Mouse (Mus musculus) neural tube, embryonic 11.5 days (tissue): ENCODE measurements around the gene Prelid1. TPM values are rescaled to one million over a fixed set of nuclear protein-coding genes. Genes with fewer than 3 reads are reported as not detected.

Source experiments
- ATAC-seq: fragments of 200-750 bp; cut with Nextera tagmentation; 2 replicates; pipeline ENCODE4 v1.8.0; 2017; ENCODE audit warnings: moderate number of reproducible peaks, mild to moderate bottlenecking, moderate TSS enrichment, moderate library complexity; ENCODE audit not compliant: insufficient read depth, low FRiP score, low TSS enrichment
- DNase-seq: peaks from one replicate; pipeline ENCODE4 v3.0.0-alpha.2; 2015; ENCODE audit warnings: low spot score
- H3K27ac ChIP-seq: fragments of 300-500 bp; sonication (generic); 2 replicates; pipeline ENCODE4 v1.5.1; 2014; ENCODE audit warnings: low read depth, mild to moderate bottlenecking, low read length
- H3K27me3 ChIP-seq: fragments of 300-500 bp; sonication (generic); 2 replicates; pipeline ENCODE4 v1.6.1; 2014; ENCODE audit warnings: mild to moderate bottlenecking, low read length, mixed read lengths; ENCODE audit not compliant: control insufficient read depth, insufficient read depth
- H3K36me3 ChIP-seq: fragments of 300-500 bp; sonication (generic); 2 replicates; pipeline ENCODE4 v1.6.1; 2014; ENCODE audit warnings: mild to moderate bottlenecking, low read length, moderate library complexity, mixed read lengths; ENCODE audit not compliant: control insufficient read depth, insufficient read depth
- H3K4me1 ChIP-seq: fragments of 300-500 bp; sonication (generic); 2 replicates; pipeline ENCODE4 v1.6.1; 2014; ENCODE audit warnings: low read length, mixed read lengths; ENCODE audit not compliant: control insufficient read depth, insufficient read depth
- H3K4me2 ChIP-seq: fragments of 300-500 bp; sonication (generic); 2 replicates; pipeline ENCODE4 v1.6.1; 2014; ENCODE audit warnings: low read depth, mild to moderate bottlenecking, moderate library complexity
- H3K4me3 ChIP-seq: fragments of 300-500 bp; sonication (generic); 2 replicates; pipeline ENCODE4 v1.5.1; 2014; ENCODE audit warnings: low read depth, low read length
- H3K9ac ChIP-seq: fragments of 300-500 bp; sonication (generic); 2 replicates; pipeline ENCODE4 v1.6.1; 2014; ENCODE audit warnings: mild to moderate bottlenecking, low read length
- H3K9me3 ChIP-seq: fragments of 300-500 bp; sonication (generic); 2 replicates; pipeline ENCODE4 v1.6.1; 2016; ENCODE audit warnings: low read length; ENCODE audit not compliant: control insufficient read depth
- WGBS: fragments of 180-500 bp; shearing (Covaris S2); extraction: QIAGEN DNeasy Blood & Tissue Kit; methylation state at CpG from one replicate; pipeline ENCODE4 v1.1.7; 2014; 5-methylcytosine and 5-hydroxymethylcytosine counted together
- polyA plus RNA-seq: library from polyadenylated mRNA; unstranded; fragments of >200 nt; fragmentation: Nextera tagmentation; extraction: Ambion mirVana; gene quantifications from 2 replicates; pipeline ENCODE4 v1.2.1, GENCODE M21; 2014

Gene Prelid1
- 406 and 417 TPM in 2 replicates for polyA plus RNA-seq

- 84% methylated on average over 4 of the region's 4 CpGs for WGBS
- Histone ChIP-seq H3K9ac (peak within 1 kb of the TSS; percentile 89), H3K27ac (peak within 1 kb of the TSS; percentile 67), H3K4me3 (peak within 1 kb of the TSS; percentile 97), H3K9me3 (no peaks in the 10 kb centered on the region), H3K36me3 (peaks cover 10% of the 10 kb centered on the region), H3K4me2 (peak within 1 kb of the TSS; percentile 96), H3K4me1 (peaks cover 19% of the 10 kb centered on the region), H3K27me3 (no peaks in the 10 kb centered on the region)
- ATAC-seq (no peak), DNase-seq (no peak)
Observed at GRCm38 (mm10) chr13:55319931-55320533, at the start of gene Prelid1. Gene Prelid1 (plus strand): TSS chr13:55320500.

GRCm38 (mm10) chr13:55277203-55277602 is 43.1 kb upstream of the Prelid1 start:
- H3K9me3 ChIP-seq, result no peaks in the 10 kb centered on the region
- H3K36me3 ChIP-seq, result peaks cover 21% of the 10 kb centered on the region
- no peak for DNase-seq
- ATAC-seq, result no peak
- H3K27me3 ChIP-seq, result no peaks in the 10 kb centered on the region
- no peak overlapping the region for H3K9ac ChIP-seq
- 74% methylated on average over 5 of the region's 5 CpGs for WGBS
- no peaks in the 10 kb centered on the region for H3K4me1 ChIP-seq
- H3K27ac ChIP-seq, result no peak overlapping the region
- no peak overlapping the region for H3K4me2 ChIP-seq
- no peak overlapping the region for H3K4me3 ChIP-seq

DNA sequence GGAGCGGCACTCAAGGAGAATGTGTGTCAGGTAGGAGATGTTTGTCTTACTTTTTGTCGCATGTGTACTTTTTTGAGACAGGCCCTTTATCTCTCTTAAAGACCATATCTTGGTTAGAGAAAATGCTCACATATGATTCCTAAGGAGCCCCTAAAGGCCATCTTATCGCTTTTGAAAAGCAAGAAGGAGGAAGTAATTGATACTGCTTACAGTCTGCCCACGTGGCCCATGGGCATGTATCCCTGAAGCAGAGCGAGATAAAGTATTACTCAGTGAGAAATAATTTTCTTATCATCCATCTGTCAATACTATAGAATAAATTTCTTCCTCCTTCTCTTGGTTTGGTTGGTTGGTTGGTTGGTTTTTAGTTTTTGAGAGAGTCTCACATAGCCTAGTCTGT is 42.7 kb upstream of the Prelid1 start:
- no peak overlapping the region for H3K27ac ChIP-seq
- 93% methylated on average over 5 of the region's 5 CpGs for WGBS
- peaks cover 20% of the 10 kb centered on the region for H3K36me3 ChIP-seq
- no peaks in the 10 kb centered on the region for H3K9me3 ChIP-seq
- no peaks in the 10 kb centered on the region for H3K4me1 ChIP-seq
- ATAC-seq, result no peak
- no peak overlapping the region for H3K4me3 ChIP-seq
- H3K4me2 ChIP-seq, result no peak overlapping the region
- no peak for DNase-seq
- H3K27me3 ChIP-seq, result no peaks in the 10 kb centered on the region
- H3K9ac ChIP-seq, result no peak overlapping the region

DNA sequence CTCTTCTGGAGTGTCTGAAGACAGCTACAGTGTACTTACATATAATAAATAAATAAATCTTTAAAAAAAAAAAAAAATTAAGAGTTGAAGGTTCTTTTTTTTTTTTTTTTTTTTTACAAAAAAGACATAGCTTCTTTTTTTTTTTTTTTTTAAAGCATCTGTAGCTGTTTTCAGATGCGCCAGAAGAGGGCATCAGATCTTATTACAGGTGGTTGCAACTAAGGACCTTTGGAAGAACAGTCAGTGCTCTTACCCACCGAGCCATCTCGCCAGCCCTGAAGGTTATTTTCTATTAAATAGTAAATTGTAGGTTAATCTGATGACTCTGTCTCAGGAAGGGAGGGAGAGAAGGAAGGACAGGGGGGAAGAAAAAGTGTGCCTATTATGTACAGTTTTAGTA is 31.4 kb upstream of the Prelid1 start:
- H3K27me3 ChIP-seq, result no peaks in the 10 kb centered on the region
- H3K36me3 ChIP-seq, result peaks cover 7% of the 10 kb centered on the region
- no peak overlapping the region for H3K4me3 ChIP-seq
- H3K9ac ChIP-seq, result no peak overlapping the region
- H3K9me3 ChIP-seq, result no peaks in the 10 kb centered on the region
- ATAC-seq (no peak), DNase-seq (no peak)
- H3K27ac ChIP-seq, result no peak overlapping the region
- 89% methylated on average over 3 of the region's 3 CpGs for WGBS
- H3K4me1 ChIP-seq, result no peaks in the 10 kb centered on the region
- no peak overlapping the region for H3K4me2 ChIP-seq

DNA sequence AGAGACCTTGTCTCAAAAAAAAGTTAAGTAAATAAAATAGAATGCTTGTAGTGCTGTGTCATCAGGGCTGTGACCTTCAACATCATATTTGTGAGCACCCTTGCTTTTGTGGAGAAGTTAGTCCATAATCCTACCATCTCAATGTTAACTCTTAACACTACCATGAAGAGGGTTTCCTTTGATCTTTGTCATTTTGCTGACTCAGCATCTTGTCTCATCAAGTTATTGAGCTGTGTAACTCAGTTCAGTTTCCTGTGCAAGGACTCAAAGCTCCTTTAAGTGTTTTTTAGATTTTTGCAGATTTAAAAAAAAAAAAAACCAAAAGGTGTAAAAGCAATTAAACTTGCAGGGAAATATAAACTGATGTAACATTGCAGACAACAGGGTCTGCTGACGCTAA is 23.5 kb upstream of the Prelid1 start:
- Histone ChIP-seq H3K9me3 (no peaks in the 10 kb centered on the region), H3K36me3 (peaks cover 12% of the 10 kb centered on the region), H3K9ac (no peak overlapping the region), H3K27me3 (no peaks in the 10 kb centered on the region), H3K4me3 (no peak overlapping the region), H3K27ac (no peak overlapping the region), H3K4me1 (no peaks in the 10 kb centered on the region), H3K4me2 (no peak overlapping the region)
- 95% methylated on average over 1 of the region's 1 CpGs for WGBS
- DNase-seq, result no peak
- no peak for ATAC-seq

DNA sequence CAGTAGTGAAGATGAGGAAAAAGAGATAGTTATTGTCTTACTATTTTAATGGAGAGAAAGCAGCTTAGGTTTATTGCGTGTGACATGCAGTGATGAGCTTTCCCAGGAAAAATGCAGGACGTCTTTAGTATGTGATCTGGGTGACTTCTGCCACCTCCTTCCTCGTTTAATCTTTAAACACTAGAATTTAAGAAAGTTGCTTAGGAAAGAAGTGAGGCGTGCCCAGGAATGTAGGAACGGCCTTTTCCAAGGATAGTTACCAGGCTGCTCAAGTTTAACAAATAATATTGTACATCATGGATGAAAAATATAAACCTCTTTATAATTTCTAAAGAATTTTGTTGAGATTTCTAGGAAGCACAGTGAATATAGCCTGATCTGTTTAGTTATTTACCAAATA is 19.4 kb upstream of the Prelid1 start:
- H3K36me3 ChIP-seq, result peaks cover 21% of the 10 kb centered on the region
- 92% methylated on average over 5 of the region's 5 CpGs for WGBS
- ATAC-seq, result no peak

DNA sequence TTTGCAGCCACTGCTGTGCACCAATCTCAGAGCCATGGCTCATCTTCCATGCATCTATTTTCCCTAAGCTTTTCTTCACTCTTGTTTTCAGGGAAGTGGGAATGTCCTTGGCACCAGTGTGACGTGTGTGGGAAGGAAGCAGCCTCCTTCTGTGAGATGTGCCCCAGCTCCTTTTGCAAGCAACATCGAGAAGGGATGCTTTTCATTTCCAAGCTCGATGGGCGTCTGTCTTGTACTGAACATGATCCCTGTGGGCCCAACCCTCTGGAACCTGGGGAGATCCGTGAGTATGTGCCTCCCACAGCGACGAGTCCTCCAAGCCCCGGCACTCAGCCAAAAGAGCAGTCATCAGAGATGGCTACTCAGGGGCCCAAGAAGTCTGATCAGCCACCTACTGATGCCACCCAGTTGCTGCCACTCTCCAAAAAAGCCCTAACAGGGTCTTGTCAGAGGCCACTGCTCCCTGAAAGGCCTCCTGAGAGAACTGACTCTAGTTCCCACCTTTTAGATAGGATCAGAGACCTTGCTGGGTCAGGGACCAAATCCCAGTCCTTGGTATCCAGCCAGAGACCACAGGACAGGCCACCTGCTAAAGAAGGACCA is 8.2 kb upstream of the Prelid1 start:
- Histone ChIP-seq H3K4me1 (no peaks in the 10 kb centered on the region), H3K9me3 (no peaks in the 10 kb centered on the region), H3K9ac (no peak overlapping the region), H3K36me3 (peaks cover 25% of the 10 kb centered on the region), H3K4me2 (no peak overlapping the region), H3K27ac (no peak overlapping the region), H3K4me3 (no peak overlapping the region), H3K27me3 (no peaks in the 10 kb centered on the region)
- ATAC-seq, result no peak
- WGBS, result 89% methylated on average over 8 of the region's 8 CpGs
- DNase-seq, result no peak

More for the DNA sequence above, 19.4 kb upstream of the Prelid1 start:
- H3K4me3 ChIP-seq, result no peak overlapping the region
- DNase-seq, result no peak
- H3K27me3 ChIP-seq, result no peaks in the 10 kb centered on the region
- no peaks in the 10 kb centered on the region for H3K4me1 ChIP-seq
- no peaks in the 10 kb centered on the region for H3K9me3 ChIP-seq
- no peak overlapping the region for H3K9ac ChIP-seq
- no peak overlapping the region for H3K4me2 ChIP-seq
- no peak overlapping the region for H3K27ac ChIP-seq

GRCm38 (mm10) chr13:55313051-55313450 is 7.2 kb upstream of the Prelid1 start:
- Histone ChIP-seq H3K9me3 (no peaks in the 10 kb centered on the region), H3K9ac (no peak overlapping the region), H3K36me3 (peaks cover 25% of the 10 kb centered on the region), H3K27me3 (no peaks in the 10 kb centered on the region), H3K4me1 (no peaks in the 10 kb centered on the region), H3K27ac (no peak overlapping the region), H3K4me3 (no peak overlapping the region), H3K4me2 (no peak overlapping the region)
- ATAC-seq (no peak), DNase-seq (no peak)
- 90% methylated on average over 9 of the region's 9 CpGs for WGBS

GRCm38 (mm10) chr13:55314891-55315412 is 5.3 kb upstream of the Prelid1 start:
- DNase-seq, result no peak
- Histone ChIP-seq H3K27me3 (no peaks in the 10 kb centered on the region), H3K4me2 (no peak overlapping the region), H3K9me3 (no peaks in the 10 kb centered on the region), H3K36me3 (peaks cover 25% of the 10 kb centered on the region), H3K4me1 (no peaks in the 10 kb centered on the region), H3K27ac (no peak overlapping the region), H3K4me3 (no peak overlapping the region), H3K9ac (no peak overlapping the region)
- 86% methylated on average over 2 of the region's 2 CpGs for WGBS
- no peak for ATAC-seq
